Mouse (Mus musculus): Measurements from ENCODE around the gene 3110082I17Rik. TPM values are rescaled to one million over a fixed set of nuclear protein-coding genes. Genes with fewer than 3 reads are reported as not detected.
A peak's percentile ranks its signal among the peaks of the same experiment; 100 is the strongest.

3110082I17Rik gene
- polyA plus RNA-seq, 1 experiment from 2014 or later, result 15.5 TPM

MicroRNAs within 50 kb of the gene (microRNA counts, 519-probe panel; counts per million panel counts)
- microRNA mmu-miR-339-3p (not detected), microRNA mmu-miR-339-5p (not detected)

Small RNA genes within 50 kb of the gene (microRNA-seq; reads per million reads assigned to microRNA genes)
- gene Mir339, result 442 reads per million, percentile 72 among the genes with 10 or more reads in this experiment

Other genes with a start within 250 kb of the 3110082I17Rik start
- gene Get4, start 208.2 kb downstream of the 3110082I17Rik start, polyA plus RNA-seq (2015; fragmentation: Nextera tagmentation; extraction: Ambion mirVana), result 132 and 146 TPM in 2 replicates
- gene Adap1, start 134.9 kb downstream of the 3110082I17Rik start, polyA plus RNA-seq (2015; fragmentation: Nextera tagmentation; extraction: Ambion mirVana), result 1.9 and 3.1 TPM in 2 replicates
- 69.7 and 77.3 TPM in 2 replicates for gene Cox19, start 109.1 kb downstream of the 3110082I17Rik start, polyA plus RNA-seq (2015; fragmentation: Nextera tagmentation; extraction: Ambion mirVana)
- 0.47 TPM in 1 of 2 replicates, not detected in the other for gene Cyp2w1, start 107.9 kb downstream of the 3110082I17Rik start, polyA plus RNA-seq (2015; fragmentation: Nextera tagmentation; extraction: Ambion mirVana)
- gene Gpr146, start 82.8 kb downstream of the 3110082I17Rik start, polyA plus RNA-seq (2015; fragmentation: Nextera tagmentation; extraction: Ambion mirVana), result 14.0 and 14.7 TPM in 2 replicates
- 0.63 and 0.76 TPM in 2 replicates for gene C130050O18Rik, start 55.2 kb downstream of the 3110082I17Rik start, polyA plus RNA-seq (2015; fragmentation: Nextera tagmentation; extraction: Ambion mirVana)
- gene Gper1, start 37.4 kb downstream of the 3110082I17Rik start, polyA plus RNA-seq (2015; fragmentation: Nextera tagmentation; extraction: Ambion mirVana), result 1.5 and 5.4 TPM in 2 replicates
- 7.2 and 9.8 TPM in 2 replicates for gene Zfand2a, start 24.0 kb upstream of the 3110082I17Rik start, polyA plus RNA-seq (2015; fragmentation: Nextera tagmentation; extraction: Ambion mirVana)
- not detected in 2 replicates for gene Uncx, start 83.0 kb upstream of the 3110082I17Rik start, polyA plus RNA-seq (2015; fragmentation: Nextera tagmentation; extraction: Ambion mirVana)

Data from heart, embryonic 15.5 days (tissue).